Mouse (Mus musculus) erythroblast, embryonic 14.5 days (primary cell): ENCODE data around the gene Ch25h. TPM values are rescaled to one million over a fixed set of nuclear protein-coding genes. Genes with fewer than 3 reads are reported as not detected.

Experiments
- H3K27me3 ChIP-seq: 2 replicates; pipeline ENCODE4 v1.6.1; 2012; ENCODE audit warnings: inconsistent platforms; ENCODE audit not compliant: control insufficient read depth
- H3K36me3 ChIP-seq: 2 replicates; pipeline ENCODE4 v1.6.1; 2012; ENCODE audit warnings: mild to moderate bottlenecking, inconsistent platforms; ENCODE audit not compliant: control insufficient read depth
- H3K4me1 ChIP-seq: 2 replicates; pipeline ENCODE4 v1.6.1; 2012; ENCODE audit warnings: inconsistent platforms; ENCODE audit not compliant: control insufficient read depth
- H3K4me3 ChIP-seq: replicated peaks from 2 replicates; pipeline ENCODE3; 2012; ENCODE audit warnings: moderate library complexity, mild to moderate bottlenecking, inconsistent platforms
- H3K9me3 ChIP-seq: 2 replicates; pipeline ENCODE4 v1.6.1; 2012; ENCODE audit warnings: low read length, inconsistent platforms, mixed read lengths; ENCODE audit not compliant: control insufficient read depth
- GATA1 ChIP-seq: IDR thresholded peaks from 2 replicates; pipeline ENCODE4 v1.6.1; 2012; ENCODE audit warnings: low read length, inconsistent platforms, mixed read lengths
- TAL1 ChIP-seq: IDR thresholded peaks from 3 replicates; pipeline ENCODE4 v1.6.1; 2012; ENCODE audit warnings: low read length, inconsistent platforms, mixed read lengths
- polyA plus RNA-seq: library from polyadenylated mRNA; stranded (reverse); fragments of >175 nt; gene quantifications from 2 replicates; pipeline ENCODE4 v1.2.3, GENCODE M21; 2012

The Ch25h gene
- polyA plus RNA-seq, 1 experiment: not detected

- H3K4me3 ChIP-seq: no peak overlapping the region
These were observed 26.1 kb downstream of the Ch25h start for GRCm38 (mm10) chr19:34448851-34449250.

GRCm38 (mm10) chr19:34445410-34446012 lies 29.5 kb downstream of the Ch25h start:
- Histone ChIP-seq H3K9me3 (no peaks in the 10 kb centered on the region), H3K36me3 (no peaks in the 10 kb centered on the region), H3K27me3 (no peaks in the 10 kb centered on the region), H3K4me1 (no peaks in the 10 kb centered on the region), H3K4me3 (no peak overlapping the region)
- TF ChIP-seq GATA1: no peak
- no peak for TF ChIP-seq TAL1

More at GRCm38 (mm10) chr19:34448851-34449250, 26.1 kb downstream of the Ch25h start:
- no peak for TF ChIP-seq TAL1
- no peak for TF ChIP-seq GATA1
- Histone ChIP-seq H3K4me1 (no peaks in the 10 kb centered on the region), H3K27me3 (no peaks in the 10 kb centered on the region), H3K36me3 (no peaks in the 10 kb centered on the region), H3K9me3 (no peaks in the 10 kb centered on the region)

DNA sequence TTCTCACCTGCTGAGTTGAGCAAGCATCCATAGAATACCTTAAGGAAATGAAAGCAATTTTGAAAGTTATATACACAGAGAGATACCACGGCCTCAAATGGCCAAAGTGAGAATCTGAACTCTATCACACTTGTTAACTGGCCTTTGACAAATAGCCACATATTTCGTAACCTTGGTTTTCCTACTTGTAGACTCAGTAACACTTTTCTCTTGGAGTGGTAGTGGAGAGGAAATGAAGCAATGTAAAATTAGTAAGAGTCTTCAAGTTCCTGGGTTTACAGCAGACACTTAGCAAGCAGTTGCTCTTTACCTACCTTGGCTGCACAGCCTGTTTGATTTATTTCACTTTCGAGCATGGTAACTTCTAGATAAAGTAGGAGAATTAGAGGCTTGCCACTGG lies 30.2 kb downstream of the Ch25h start:
- Histone ChIP-seq H3K36me3 (no peaks in the 10 kb centered on the region), H3K9me3 (no peaks in the 10 kb centered on the region), H3K4me1 (no peaks in the 10 kb centered on the region), H3K27me3 (no peaks in the 10 kb centered on the region), H3K4me3 (no peak overlapping the region)
- TF ChIP-seq GATA1: no peak
- no peak for TF ChIP-seq TAL1

GRCm38 (mm10) chr19:34441979-34442378 lies 33.0 kb downstream of the Ch25h start:
- Histone ChIP-seq H3K27me3 (no peaks in the 10 kb centered on the region), H3K36me3 (no peaks in the 10 kb centered on the region), H3K4me1 (no peaks in the 10 kb centered on the region), H3K4me3 (no peak overlapping the region), H3K9me3 (no peaks in the 10 kb centered on the region)
- TF ChIP-seq GATA1 (no peak), TAL1 (no peak)

GRCm38 (mm10) chr19:34435197-34435611 lies 39.8 kb downstream of the Ch25h start:
- H3K4me1 ChIP-seq: no peaks in the 10 kb centered on the region
- H3K27me3 ChIP-seq: no peaks in the 10 kb centered on the region
- no peak overlapping the region for H3K4me3 ChIP-seq
- no peaks in the 10 kb centered on the region for H3K9me3 ChIP-seq
- no peak for TF ChIP-seq TAL1
- TF ChIP-seq GATA1: no peak
- no peaks in the 10 kb centered on the region for H3K36me3 ChIP-seq

DNA sequence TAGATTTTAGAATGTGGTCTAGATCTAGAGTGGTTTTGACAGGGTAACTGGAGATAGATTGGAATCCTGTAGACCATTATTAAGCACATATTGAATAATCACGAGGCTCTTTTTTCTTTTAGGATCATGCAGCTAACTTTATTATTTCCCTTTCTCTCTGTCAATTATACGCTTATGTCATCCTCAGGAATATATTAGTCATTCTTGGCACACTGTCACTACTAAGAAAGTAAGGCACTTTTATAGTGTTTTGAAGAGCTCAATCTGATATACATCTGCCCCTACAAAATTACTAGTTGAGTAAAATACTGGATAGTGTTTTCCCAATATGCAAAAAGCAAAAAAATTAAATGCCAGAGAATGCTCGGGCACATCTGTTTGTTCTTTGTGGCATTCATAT lies 43.6 kb downstream of the Ch25h start:
- H3K4me1 ChIP-seq: no peaks in the 10 kb centered on the region
- TF ChIP-seq GATA1 (no peak), TAL1 (no peak)
- no peak overlapping the region for H3K4me3 ChIP-seq

DNA sequence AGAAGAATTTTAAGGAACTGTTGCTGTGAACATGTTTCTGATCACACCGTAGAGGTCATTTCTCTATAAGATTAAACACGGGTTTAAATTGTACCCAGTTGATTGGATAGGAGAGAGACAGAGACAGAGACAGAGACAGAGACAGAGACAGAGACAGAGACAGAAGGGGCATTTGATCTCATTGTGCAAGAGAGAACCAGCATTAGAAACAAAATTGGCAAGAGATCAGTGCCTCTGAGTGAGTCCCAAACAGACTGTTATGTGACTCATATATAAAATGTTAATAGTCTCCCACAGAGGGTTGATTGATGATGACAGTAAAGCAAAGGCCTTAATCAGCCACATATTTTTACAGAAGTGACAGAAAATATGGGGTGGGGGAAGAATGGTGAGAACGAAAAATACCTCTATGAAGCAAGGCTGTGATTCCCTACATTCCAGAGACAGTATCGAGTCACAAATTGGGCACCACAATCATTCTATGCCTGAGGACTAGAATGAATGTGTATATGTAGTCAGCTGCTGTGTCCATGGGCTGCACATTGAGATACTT lies 51.1 kb downstream of the Ch25h start:
- Histone ChIP-seq H3K4me1 (no peaks in the 10 kb centered on the region), H3K36me3 (no peaks in the 10 kb centered on the region), H3K9me3 (no peaks in the 10 kb centered on the region), H3K4me3 (no peak overlapping the region), H3K27me3 (no peaks in the 10 kb centered on the region)
- TF ChIP-seq GATA1 (no peak), TAL1 (no peak)

More for the DNA sequence above, 43.6 kb downstream of the Ch25h start:
- no peaks in the 10 kb centered on the region for H3K36me3 ChIP-seq
- no peaks in the 10 kb centered on the region for H3K9me3 ChIP-seq
- no peaks in the 10 kb centered on the region for H3K27me3 ChIP-seq

Other genes with a start within 250 kb of the Ch25h start
- gene Acta2, start 219.6 kb downstream of the Ch25h start, polyA plus RNA-seq: not detected in 2 replicates
- gene Fas, start 184.5 kb downstream of the Ch25h start, polyA plus RNA-seq: not detected in 2 replicates
- 0.02 and 0.03 TPM in 2 replicates for gene Lipa, start 52.3 kb upstream of the Ch25h start, polyA plus RNA-seq
- 0.01 TPM in 2 replicates for gene Ifit2, start 75.5 kb upstream of the Ch25h start, polyA plus RNA-seq
- gene Ifit3, start 108.4 kb upstream of the Ch25h start, polyA plus RNA-seq: 0.04 TPM in 1 of 2 replicates, not detected in the other
- 0.01 TPM in 1 of 2 replicates, not detected in the other for gene Ifit1bl1, start 126.8 kb upstream of the Ch25h start, polyA plus RNA-seq
- gene Ifit3b, start 132.8 kb upstream of the Ch25h start, polyA plus RNA-seq: 0.04 TPM in 1 of 2 replicates, not detected in the other
- gene Ifit1bl2, start 165.6 kb upstream of the Ch25h start, polyA plus RNA-seq: not detected in 2 replicates
- gene Ifit1, start 165.7 kb upstream of the Ch25h start, polyA plus RNA-seq: not detected in 2 replicates